ENCODE assay signal across 14 mouse cellular contexts in the genomic region with DNA sequence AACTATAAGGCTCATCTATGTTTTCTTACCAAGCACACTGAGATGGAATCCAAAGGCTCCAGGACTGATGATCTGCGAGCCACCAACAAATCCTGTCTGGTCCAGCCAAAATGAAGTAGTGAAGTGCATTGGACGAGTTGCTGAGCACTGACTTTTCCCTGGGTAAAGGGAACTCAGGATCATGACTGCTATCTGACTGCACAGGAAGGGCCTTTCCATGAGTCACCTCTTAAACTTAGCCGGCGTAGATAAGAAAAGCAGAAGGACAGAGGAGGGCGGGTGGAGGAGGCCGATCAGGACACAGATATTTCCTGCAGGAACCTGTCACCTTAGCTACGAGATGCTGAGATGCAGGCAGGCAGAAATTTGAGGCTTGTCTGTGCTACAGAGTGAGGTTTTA. TPM values are rescaled to one million over a fixed set of nuclear protein-coding genes. Genes with fewer than 3 reads are reported as not detected.
A peak's percentile ranks its signal among the peaks of the same experiment; 100 is the strongest.
DNase-seq lines count a peak whose midpoint lies in the region; ATAC-seq lines count a peak whose summit lies in the region.
"Had no signal": no experiment of that assay in that cellular context is flagged by ENCODE, and none has a peak within 500 bp of the region (broad histone marks: within the 10 kb centered on the region; RNA-seq: fewer than 3 reads in every experiment).

A gene (minus strand): TSS at position 207 of the 400 bp plus-strand sequence.

- no peak for ATAC-seq in heart, embryonic 13.5 days (ENCODE audit: extremely low read depth, insufficient number of reproducible peaks, low FRiP score, low TSS enrichment)
- ATAC-seq in megakaryocyte progenitor cell, adult 5-6 weeks (replicated peaks; ENCODE audit: poor library complexity): peak; percentile 83
- no peak for ATAC-seq in forebrain, embryonic 11.5 days (replicated peaks; ENCODE audit: low FRiP score)

- peak; percentile 29 for DNase-seq in heart, adult 8-10 months (ENCODE audit: low spot score)
- no peak for DNase-seq in heart, postnatal 4 days
- DNase-seq in adrenal gland, postnatal 10 days: peak; percentile 39
- DNase-seq in spleen, postnatal 4 days (ENCODE audit: low spot score in 2 of 2): no peak
- no peak for DNase-seq in left cerebral cortex, postnatal 4 days
- no peak for DNase-seq in forebrain, embryonic 11.5 days (ENCODE audit: low spot score)
- DNase-seq: cerebellum, adult 11-12 months; kidney, adult 9 months; lung, adult 2 months; thymus, postnatal 25 days had no signal

- 0 out of 2 replicates have a peak, but pooled peaks cover 4% of the 10 kb centered on the region for H3K9me3 ChIP-seq in heart, embryonic 13.5 days
- H3K9me3 ChIP-seq in forebrain, embryonic 11.5 days (ENCODE audit: control insufficient read depth, low read length): no peaks in the 10 kb centered on the region; the same call in 1 of the 2 replicates

- 16% methylated on average over 7 of the region's 7 CpGs for WGBS in heart, embryonic 13.5 days
- WGBS in forebrain, embryonic 11.5 days: 80% methylated on average over 7 of the region's 7 CpGs

- no peaks in the 10 kb centered on the region for H3K27me3 ChIP-seq in heart, embryonic 13.5 days (replicated peaks)
- no peaks in the 10 kb centered on the region for H3K27me3 ChIP-seq in forebrain, embryonic 11.5 days (ENCODE audit: control insufficient read depth, insufficient read depth, low read length)
- H3K27me3 ChIP-seq: embryonic facial prominence, embryonic 12.5 days had no signal

- peak within 1 kb of the TSS; percentile 5; the same call in 1 of the 2 replicates for H3K4me2 ChIP-seq in heart, embryonic 13.5 days
- H3K4me2 ChIP-seq in forebrain, embryonic 11.5 days (ENCODE audit: low read depth, low read length, severe bottlenecking): no peak within 1 kb of the TSS
- H3K4me2 ChIP-seq: embryonic facial prominence, embryonic 12.5 days had no signal

- no peak within 1 kb of the TSS for H3K9ac ChIP-seq in heart, embryonic 13.5 days
- no peak within 1 kb of the TSS for H3K9ac ChIP-seq in forebrain, embryonic 11.5 days (ENCODE audit: low read length)
- H3K9ac ChIP-seq: embryonic facial prominence, embryonic 12.5 days had no signal

- peaks cover 8% of the 10 kb centered on the region for H3K4me1 ChIP-seq in heart, embryonic 13.5 days
- H3K4me1 ChIP-seq in forebrain, embryonic 11.5 days (replicated peaks; ENCODE audit: control insufficient read depth, insufficient read depth, low read length): no peaks in the 10 kb centered on the region
- H3K4me1 ChIP-seq: embryonic facial prominence, embryonic 12.5 days; hindbrain, embryonic 10.5 days had no signal

- intact Hi-C loops in left cerebral cortex, postnatal 4 days (cut with DNase I): no loop called here

- H3K36me3 ChIP-seq in heart, embryonic 13.5 days: no peaks in the 10 kb centered on the region
- H3K36me3 ChIP-seq in forebrain, embryonic 11.5 days (ENCODE audit: control insufficient read depth, insufficient read depth, low read length): no peaks in the 10 kb centered on the region
- H3K36me3 ChIP-seq: embryonic facial prominence, embryonic 12.5 days; hindbrain, embryonic 10.5 days had no signal

- no peak within 1 kb of the TSS; the same call in 1 of the 2 replicates for H3K27ac ChIP-seq in heart, embryonic 13.5 days (replicated peaks)
- no peak within 1 kb of the TSS for H3K27ac ChIP-seq in forebrain, embryonic 11.5 days (ENCODE audit: low read depth, low read length)
- H3K27ac ChIP-seq: embryonic facial prominence, embryonic 12.5 days; hindbrain, embryonic 10.5 days had no signal

- H3K4me3 ChIP-seq in heart, embryonic 13.5 days: no peak within 1 kb of the TSS
- H3K4me3 ChIP-seq in forebrain, embryonic 11.5 days (ENCODE audit: low read depth, low read length): no peak within 1 kb of the TSS
- H3K4me3 ChIP-seq: embryonic facial prominence, embryonic 12.5 days; hindbrain, embryonic 10.5 days had no signal

RNA-seq across cellular contexts. Expression of the gene that starts here (rescaled TPM):
- total RNA-seq in heart, adult 8-10 months (2022): 1 to 10 TPM; 2.0 to 3.5 (median 2.5) TPM
- total RNA-seq in heart, postnatal 4 days (2021): 1 to 10 TPM; 1.7 to 1.8 TPM
- total RNA-seq in adrenal gland, postnatal 10 days (2021): 1 to 10 TPM; 1.7 to 2.2 TPM
- 2.4 and 3.0 TPM in 2 replicates for polyA plus RNA-seq in heart, embryonic 13.5 days (2015; fragmentation: Nextera tagmentation; extraction: Ambion mirVana)
- 0.05 TPM in 1 of 2 replicates, not detected in the other for total RNA-seq in megakaryocyte progenitor cell, adult 5-6 weeks (2015)
- not detected in 2 replicates for total RNA-seq in megakaryocyte progenitor cell, adult 5-6 weeks (2017)
- total RNA-seq in left cerebral cortex, postnatal 4 days (2021): 1 to 10 TPM; 1.0 to 1.1 TPM
- polyA plus RNA-seq in forebrain, embryonic 11.5 days (2014; fragmentation: Nextera tagmentation; extraction: Ambion mirVana): 1.5 and 1.6 TPM in 2 replicates

Comparison
In these comparisons a context has a peak if more than half of its experiments do, and no peak if none do; other contexts are left out.
1. DNase-seq: peak in heart, adult 8-10 months (single experiment) and adrenal gland, postnatal 10 days (single experiment); none in heart, postnatal 4 days (single experiment), spleen, postnatal 4 days (0 of 2), left cerebral cortex, postnatal 4 days (single experiment) and forebrain, embryonic 11.5 days (single experiment).
2. Peak in ATAC-seq in megakaryocyte progenitor cell, adult 5-6 weeks; RNA of the gene not detected or under 1 TPM.